Mouse (Mus musculus) gastrocnemius, postnatal 25 days (tissue): ENCODE data around the gene Rptor. TPM values are rescaled to one million over a fixed set of nuclear protein-coding genes. Genes with fewer than 3 reads are reported as not detected.

Experiments
- DNase-seq: peaks from one replicate; pipeline ENCODE4 v3.0.0; 2022
- total RNA-seq, 2 experiments: library from RNA; stranded (reverse); gene quantifications; 1 replicate in 1 of 2; 2 replicates in 1 of 2; pipeline ENCODE4 v1.2.3; 2021

Rptor gene
- total RNA-seq, 2 experiments from 2014 or later, result 23.7 to 24.8 TPM

DNA sequence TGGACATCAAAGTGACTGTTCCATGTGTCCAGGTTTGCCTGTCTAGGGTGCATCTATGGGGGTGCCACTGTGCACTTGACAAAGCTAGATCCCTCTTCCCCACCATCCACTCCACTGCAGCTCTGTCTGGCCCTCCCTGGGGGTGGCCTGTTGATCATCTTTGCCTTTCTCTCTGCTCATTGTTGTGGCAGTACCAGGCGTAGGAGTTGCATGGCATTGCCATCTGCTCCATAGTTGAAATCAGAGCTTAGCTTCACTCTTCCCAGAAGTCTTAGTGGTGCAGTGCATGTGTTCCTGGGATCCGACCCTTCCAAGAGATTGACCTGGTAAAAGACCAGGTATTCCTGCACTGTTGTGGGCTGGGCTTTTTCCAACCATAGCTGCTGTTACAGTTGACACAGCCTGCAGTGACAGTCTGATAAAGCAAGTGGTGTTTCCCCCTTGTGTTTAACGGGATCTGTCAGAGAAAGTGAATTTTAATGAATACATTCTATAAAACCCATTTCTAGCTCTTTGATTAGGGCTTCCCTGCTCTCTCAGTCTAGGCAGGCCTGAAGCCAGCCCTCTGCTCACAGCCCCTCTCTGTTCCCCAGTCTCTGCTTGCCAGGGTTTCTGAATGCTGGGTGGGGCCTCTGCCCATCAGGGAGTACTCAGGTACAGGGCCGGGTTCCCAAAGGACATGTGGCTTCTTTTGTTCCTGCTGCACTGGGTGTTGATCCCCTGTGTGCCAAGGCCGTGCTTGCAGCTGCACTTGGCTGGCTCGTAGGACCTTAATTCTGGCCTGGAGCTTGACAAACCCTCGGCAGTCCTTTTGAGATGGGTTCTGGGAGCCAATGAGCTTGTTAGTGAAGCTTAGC, 136.5 kb downstream of the Rptor start:
- no peak for DNase-seq

DNA sequence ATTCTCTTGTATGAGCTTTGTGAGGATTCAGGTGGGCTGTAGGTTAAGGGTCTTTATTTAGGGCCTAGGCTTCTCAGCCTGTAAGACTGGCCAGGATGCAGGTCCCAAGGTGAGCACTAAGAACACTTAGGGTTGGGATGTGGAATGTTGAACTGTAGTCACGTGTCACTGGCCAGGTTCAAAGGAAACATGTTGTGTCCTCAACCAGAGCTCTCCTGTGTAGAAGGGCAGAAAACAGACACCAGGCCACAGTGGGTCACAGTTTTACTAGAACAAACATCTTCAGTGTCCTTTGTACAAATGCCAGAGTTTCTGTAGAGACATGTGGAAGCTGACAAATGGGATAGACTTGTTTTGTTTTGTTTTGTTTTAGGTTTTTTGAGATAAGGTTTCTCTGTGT, 138.7 kb downstream of the Rptor start:
- DNase-seq, result no peak

DNA sequence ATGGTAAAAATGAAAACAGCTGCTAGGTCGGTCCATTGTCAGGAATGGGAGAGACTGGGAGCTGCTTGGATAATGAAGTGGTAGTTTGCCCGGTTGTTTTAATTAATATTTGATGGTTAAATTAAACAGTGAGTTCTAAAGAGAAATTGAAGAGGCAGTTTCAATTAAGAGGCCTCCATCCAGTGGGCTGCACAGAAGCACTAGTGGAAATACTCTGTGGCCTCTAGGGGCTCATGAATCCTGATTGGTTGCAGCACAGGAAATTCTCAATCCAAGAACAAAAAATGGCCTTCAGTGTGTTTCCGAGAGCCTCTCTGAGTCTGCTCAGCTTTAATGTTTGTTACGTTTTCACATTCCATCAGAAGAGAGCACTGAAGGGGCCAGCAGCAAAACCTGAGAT, 141.7 kb downstream of the Rptor start:
- no peak for DNase-seq

DNA sequence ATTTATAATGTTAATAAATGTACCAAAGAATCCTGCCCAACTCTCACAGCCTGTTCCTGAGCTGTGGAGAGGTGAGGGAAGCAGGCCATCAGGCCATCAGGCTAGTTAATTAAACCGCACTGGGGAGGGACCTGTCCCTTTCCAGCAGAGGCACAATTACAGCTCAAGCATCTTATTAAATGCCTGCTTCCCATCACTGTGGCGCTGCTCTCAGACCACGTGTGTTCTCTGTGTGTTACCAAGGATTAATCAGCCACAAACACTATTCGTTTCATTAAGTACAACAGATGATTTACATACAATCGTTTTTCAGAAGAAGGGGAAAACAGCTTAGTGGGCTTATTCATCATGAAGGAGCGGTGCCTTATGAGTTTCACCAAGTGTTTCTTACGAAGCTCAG, 142.6 kb downstream of the Rptor start:
- DNase-seq, result no peak

DNA sequence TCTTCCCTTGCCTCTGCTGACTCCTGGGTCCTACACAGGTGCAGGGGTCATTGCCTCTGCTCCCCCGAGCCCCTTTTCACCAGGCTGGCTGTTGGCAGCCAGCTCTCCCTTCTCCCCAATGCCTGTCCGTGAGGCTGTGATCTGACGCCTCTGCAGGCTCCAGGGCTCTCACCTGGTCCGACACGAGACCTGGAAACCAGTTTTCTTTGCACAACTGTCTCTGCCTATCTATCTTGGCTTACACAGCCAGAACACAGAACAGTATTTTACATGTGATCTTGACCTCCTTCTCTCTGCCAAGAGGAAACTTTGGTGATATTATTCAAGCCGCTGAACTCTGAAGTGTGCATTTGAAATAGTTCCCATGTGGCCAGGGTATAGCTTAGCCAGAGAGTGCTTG, 151.8 kb downstream of the Rptor start:
- DNase-seq, result no peak

DNA sequence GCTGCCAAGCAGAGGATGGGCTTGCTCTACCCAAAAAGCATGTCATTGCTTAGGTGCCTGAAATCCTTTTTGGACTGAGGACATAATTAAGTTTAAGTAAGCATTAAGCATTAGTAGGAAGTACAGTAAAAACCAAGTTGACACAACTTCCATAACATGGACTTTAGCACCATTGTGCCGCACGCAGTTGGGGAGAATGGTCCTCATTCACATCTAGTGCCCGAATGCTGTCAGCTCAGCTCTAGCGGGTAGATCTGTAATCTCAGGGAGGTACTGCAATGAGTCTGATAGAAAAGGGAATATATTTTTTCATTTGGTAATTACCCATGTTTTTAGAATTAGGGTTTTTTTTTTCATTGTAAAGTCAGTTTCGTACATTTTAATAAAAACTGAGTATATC, 155.5 kb downstream of the Rptor start:
- DNase-seq, result no peak

DNA sequence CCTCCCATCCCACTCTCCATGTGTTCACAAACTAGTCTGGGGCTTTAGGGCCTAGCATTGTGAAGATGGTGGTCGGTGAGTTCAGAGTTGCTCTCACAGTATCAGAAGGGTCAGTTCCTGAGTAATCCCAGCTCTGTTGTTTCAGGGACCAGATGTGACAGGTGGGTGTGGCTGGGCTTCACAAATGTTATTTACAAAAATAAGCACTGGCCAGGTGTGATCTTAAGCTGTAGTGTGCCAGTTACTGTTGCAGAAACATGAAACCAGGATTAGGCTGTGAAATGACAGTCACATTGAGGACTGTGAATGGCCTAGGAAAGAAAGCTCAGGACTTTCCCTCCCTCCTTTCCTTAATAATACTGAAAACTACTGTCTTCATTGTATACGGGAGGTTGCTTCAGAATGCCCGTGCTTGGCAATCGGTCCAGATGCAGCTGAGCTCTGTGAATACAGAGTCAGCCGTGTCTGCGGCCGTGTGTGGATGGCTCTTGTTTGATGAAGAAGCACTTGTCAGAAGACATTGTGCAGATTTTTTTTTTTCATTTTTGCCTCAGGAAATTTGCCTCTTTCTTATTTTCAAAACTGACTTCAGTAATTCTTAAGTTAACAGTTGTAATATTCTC, 156.1 kb downstream of the Rptor start:
- no peak for DNase-seq

DNA sequence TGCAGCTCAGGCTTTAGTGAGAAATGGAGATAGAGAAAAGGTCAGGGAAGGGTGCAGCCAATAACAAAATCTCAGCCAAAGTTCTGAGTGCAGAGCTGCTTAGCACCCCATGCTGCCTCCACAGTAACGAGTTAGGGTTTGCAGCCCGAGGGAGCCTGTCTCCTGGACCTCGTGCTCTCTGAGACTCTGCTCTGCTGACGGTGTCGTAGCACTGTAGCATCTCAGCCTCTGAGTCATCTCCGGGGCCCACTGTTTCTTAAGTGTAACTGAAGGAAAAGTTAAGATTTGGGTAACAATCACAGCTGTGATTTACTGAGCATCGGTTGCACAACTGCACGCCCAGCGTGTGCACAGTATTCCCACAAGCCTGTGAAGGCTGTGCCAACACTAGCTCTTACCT, 160.2 kb downstream of the Rptor start:
- DNase-seq, result no peak

DNA sequence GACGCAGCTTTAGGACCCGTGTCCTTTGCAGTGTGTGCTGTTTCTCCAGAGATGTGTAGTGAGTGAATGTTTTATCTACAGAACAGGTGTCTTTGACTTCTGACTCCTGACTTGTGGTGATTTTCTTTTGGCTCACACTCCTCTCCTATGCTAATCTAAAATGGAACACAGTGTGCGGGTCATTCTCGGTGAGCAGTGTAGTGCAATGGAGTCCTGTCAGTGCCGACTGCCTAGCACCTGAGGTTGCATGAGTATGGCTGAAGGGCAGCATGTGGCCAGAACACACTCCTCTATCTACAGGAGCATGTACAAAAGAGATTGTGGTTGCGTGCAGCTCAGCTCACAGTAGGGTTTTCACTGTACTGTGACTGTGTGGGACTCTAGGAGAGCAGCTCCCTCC, 163.3 kb downstream of the Rptor start:
- no peak for DNase-seq

DNA sequence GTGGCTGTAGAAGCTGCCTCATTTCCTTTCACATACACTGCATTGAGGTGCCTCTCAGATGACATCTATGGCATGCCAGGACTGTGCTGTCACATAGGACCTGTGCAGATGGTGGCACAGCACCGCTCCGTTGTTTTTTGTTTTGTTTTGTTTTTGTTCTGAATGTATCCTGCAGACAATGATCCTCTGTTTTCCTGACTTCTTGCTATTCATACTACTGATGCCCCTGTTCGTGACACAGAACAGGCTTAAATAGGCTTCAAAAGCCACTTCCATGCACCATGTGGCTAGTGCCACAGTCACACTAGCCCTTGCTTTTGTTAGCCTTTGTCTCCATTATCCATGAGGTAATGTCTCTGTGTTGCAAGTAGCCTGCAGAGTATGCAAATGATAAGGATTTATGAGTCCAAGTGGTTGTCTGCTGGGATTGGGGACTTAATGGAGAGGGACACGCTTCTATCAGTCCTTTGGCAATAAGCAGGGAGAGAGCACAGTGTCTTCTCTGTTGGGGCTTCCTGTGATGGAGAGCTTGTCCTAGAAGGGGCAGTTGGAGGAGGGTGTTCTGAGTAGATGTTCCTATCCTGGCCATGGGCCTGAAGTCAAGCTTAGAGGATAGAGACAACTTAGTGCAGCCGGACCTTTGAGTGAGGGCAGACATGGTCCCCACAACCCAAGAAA, 164.2 kb downstream of the Rptor start:
- no peak for DNase-seq

DNA sequence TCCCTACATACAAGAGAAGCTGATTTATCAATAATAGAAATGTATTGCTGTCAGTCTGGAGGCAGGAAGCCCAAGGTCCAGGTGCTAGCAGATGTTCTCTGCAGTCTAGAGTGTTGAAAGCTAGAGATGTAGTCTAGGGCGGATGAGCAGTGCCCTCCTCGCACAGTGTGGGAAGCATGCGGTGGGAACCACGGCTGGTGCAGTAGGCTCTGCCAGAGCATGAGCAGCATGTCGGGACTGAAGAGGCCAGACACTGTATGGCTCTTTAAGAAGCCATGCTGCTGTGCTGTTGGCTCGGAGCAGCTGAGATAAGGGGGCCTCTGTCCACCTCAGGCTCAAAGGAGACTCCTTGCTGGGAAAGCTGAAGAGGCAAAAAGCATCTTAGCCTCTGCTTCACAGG, 164.8 kb downstream of the Rptor start:
- no peak for DNase-seq

DNA sequence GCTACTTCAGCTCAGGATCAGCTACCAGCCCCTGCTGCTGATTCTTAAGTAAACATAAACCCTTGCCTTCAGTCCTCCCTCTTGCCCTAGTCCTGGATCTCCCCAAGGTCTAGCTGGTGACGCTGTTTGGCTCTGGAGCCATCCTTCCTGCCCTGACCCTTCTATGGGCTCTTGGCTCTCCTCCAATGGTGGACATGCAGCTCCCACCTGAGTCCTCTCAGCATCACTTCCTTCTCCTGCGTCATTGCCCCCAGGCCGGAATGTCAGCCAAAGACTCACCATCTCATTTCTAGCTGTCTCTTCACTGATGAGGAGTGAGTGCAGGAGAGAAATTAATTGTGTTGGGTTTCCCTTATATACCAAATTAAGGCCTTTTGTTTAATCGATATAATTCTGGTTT, 165.8 kb downstream of the Rptor start:
- no peak for DNase-seq

DNA sequence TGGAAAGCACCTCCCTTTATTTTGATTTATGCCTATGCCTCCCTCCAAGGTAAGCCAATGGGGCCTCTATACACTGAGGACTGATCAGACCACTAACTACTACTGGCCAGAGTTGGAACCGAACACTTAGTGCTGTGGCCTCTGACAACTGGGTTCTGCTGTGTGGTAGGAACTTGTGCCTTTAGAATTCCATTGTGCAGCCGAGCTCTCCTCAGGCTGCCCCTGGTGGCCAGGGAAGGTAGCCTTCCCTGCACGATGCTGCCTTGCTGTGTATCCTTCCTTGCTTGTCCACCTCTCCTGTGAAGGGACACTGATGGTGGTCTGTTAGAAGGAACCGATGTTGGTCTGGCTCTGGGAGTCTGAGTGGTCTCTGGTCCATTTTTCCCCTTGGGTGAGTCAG, 167.0 kb downstream of the Rptor start:
- no peak for DNase-seq

DNA sequence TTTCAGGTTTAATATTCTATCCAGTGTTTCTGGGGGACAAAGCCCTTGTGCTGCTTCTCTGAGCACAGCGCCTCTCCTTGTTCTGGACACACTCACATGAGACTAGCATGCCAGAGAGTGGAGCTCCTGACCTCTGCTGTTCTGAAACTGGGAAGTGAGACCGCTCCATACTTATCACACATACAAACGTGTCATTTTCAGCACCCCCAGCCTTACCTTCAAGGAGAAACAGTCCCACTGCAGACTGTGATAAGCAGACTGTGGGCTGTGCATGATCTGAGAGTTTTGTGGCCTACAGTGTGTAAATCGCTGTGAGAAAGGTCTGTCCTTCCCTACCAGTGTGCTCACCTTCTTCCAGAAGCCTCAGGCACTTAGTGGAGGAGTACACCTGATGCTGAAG, 168.3 kb downstream of the Rptor start:
- no peak for DNase-seq

DNA sequence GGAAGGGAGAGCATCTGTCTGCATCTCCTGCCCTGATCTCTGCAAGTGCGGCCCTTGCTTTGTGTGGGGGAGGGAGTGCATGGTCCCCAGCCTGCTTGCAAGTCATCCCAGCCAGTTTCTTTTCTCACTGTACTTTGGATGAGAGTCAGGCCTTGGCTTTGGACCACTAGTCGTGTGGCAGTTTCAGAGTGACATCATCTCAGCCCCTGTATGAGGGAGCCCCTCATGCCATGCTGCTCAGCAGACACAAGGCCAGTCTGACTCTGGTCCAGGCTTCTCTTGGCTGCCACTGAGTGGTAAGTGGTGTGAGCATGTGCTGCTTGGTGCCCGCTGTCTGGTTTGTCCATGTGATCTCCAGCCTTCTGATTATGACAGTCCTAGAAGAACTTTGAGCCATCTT, 170.2 kb downstream of the Rptor start:
- no peak for DNase-seq

DNA sequence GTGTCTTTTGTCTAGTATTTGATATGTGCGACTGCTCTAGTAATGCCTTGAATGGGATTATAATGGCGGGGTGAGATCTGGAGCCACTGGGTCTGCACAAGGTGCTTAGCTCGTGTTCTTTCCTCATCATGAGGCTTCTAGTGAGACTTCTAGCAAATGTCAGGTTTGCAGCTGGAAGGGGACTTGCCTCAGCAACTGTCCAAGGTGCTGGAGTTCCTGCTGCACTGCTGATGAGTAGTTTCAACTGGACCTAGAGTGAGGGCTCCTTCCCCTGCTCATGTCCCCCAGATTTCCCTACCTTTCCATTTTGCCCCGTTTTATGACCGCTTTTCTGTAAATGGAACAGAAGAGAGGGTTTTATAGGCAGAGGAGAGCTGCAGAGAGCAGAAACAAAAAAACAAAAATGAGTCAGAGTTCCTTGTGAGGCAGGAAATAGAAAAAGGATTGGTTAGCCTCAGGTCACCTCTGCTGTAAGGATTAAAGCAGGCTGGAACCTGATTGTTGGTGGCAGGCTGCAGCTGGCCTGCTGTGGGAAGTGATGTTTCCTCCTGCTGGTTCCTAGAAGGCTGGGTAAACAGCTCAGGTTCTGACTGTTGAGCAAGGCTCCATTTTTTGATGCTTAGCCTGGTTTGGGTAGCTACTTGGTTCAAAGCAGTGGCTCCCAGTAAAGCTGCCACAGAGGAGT, 172.5 kb downstream of the Rptor start:
- DNase-seq, result no peak

DNA sequence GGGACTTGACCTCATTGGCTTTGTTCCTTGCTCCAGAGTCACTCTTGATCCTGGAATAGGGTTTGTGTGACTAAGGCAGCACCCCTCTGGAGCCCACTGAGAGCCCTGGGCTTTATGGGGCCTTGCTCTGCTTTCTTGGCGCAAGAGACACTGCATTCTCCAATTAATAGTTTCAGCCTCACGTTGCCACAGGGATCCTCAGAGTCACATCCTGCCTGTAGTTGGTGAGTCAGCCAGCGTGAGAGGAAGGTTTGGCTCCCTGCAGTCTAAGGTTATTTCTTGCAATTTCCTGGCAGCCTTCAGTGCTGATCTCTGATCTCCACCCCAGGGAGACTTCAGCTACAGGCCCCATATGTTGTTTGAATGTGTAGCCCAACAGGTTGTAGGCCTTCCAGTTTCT, 174.5 kb downstream of the Rptor start:
- peak; percentile 19 for DNase-seq

DNA sequence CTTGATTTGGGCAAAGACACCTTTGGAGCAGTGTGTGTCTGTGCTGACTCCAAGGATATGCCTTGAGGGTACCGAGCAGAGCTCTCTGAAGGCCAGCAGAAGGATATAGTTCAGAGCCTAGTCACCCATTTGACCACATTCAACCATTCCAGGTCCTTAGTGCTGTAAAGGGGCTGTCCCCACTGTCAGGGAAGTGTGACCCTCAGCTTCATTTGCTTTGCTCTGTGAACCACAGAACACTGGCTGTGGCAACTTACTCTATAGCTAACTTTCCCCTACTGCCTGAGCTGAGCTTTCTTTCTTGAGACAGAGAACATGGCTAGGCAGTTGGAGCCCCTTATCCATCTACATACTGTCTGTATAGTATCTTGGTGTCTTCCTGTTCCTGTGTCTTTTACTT, 175.2 kb downstream of the Rptor start:
- DNase-seq, result no peak

DNA sequence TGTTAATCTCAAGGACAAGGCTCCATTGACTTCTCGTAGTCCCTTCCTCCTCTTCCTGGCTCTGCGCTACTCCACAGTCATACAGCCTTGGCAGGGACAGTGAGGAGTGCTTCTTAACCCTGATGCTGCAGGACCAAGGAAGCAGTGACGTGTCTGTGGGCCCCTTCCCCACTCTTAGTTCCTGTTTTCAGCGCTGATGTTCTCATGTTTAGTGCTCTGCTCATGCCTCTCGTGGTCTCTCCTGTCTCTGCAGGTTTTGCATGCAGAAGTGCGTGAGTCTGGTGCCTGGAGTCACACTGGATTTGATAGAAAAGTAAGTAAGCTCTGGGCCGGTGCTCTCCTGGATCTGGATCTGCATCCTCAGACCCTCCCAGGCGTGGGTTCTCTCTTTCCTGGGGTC, 177.6 kb downstream of the Rptor start:
- no peak for DNase-seq

DNA sequence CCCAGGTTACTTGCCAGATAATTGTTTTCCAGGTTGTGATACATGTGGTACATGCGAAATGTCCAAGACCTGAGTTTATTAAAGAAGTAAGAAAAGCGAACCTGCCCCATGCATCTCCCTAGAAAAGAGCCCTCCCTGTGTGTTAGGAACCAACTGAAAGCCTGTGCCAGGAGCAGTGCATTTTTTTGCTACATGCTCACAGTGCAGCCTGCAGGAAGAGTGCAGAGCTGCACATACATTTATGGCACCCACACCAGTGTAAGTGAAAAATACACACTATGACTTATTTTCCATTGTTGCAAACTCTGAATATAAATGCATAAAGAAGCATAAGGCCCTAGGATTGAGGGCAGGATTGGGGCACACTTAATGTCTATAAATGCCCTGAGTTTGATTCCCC, 178.5 kb downstream of the Rptor start:
- DNase-seq, result no peak

DNA sequence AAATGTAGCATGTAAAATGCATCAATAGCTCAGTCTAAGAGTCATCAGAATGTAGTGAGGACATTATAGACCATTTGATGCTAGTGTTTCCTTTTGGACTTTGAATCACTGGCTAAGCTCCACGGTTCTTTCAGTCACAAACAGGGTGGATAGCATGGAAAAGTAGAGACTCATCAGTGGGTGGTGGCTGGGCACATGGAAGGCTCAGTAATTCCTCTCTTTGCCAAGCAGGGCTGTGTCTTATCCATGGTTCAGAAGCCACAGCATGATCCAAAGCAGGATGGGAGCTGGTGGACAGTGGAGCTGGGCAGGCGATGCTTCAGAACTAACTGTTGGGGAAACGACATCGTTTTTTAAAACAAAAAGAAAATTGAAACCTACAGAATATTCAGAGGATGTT, 179.0 kb downstream of the Rptor start:
- DNase-seq, result no peak

DNA sequence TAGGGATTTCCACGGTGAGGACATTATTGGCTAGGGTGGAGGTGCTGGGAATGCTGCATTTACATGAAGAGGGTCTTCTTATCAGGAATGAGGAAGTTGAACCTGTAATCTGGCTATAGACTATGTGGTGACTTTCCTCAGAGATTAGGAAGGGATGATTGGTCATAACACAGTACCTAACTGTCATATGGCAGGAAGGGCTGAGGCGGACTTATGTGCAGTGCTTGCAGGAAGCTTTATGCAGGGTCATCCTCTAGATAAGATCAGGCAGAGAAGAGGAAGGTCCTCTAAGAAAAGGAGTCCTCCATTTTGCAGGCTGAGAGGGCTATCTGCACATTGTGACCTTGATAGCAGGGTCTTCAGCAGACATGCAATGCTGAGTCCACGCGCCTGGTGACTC, 180.9 kb downstream of the Rptor start:
- no peak for DNase-seq
